Comparison of ENCODE assay signal across 1 mouse cellular context in genomic region chr17:35257378-35257777, GRCm38 (mm10).
TF ChIP-seq lines count a peak whose summit lies in the region.

No protein-coding gene starts in this region.

TF ChIP-seq in MEL, 35 proteins besides CTCF, POLR2A, EP300 and RAD21:
- TF ChIP-seq GATA1 (IDR thresholded peaks at IDR 0.05; ENCODE audit: low read depth, low read length) (no peak), MAZ (IDR thresholded peaks at IDR 0.05; ENCODE audit: low read depth, low read length) (no peak), ZNF384 (IDR thresholded peaks at IDR 0.05; ENCODE audit: low read depth, low read length) (no peak), MYC (IDR thresholded peaks at IDR 0.05; ENCODE audit: low read depth, low read length) (0 out of 2 replicates have a peak, but pooled peaks have one; percentile 25), JUND (IDR thresholded peaks at IDR 0.05; ENCODE audit: low read depth, low read length) (no peak), TBP (IDR thresholded peaks at IDR 0.05; ENCODE audit: low read depth, low read length) (no peak), SMC3 (IDR thresholded peaks at IDR 0.05; ENCODE audit: low read depth, low read length) (peak; percentile 32), UBTF (IDR thresholded peaks at IDR 0.05; ENCODE audit: borderline replicate concordance, insufficient read depth, low read depth, low read length) (no peak), ELF1 (IDR thresholded peaks at IDR 0.05; ENCODE audit: low read depth, low read length) (no peak), ETS1 (IDR thresholded peaks at IDR 0.05; ENCODE audit: low read depth, low read length) (0 out of 2 replicates have a peak, but pooled peaks have one; percentile 5), MAX (IDR thresholded peaks at IDR 0.05; ENCODE audit: low read length) (no peak), MXI1 (IDR thresholded peaks at IDR 0.05; ENCODE audit: low read depth, low read length) (peak; percentile 66), CHD1 (IDR thresholded peaks at IDR 0.05; ENCODE audit: low read depth, low read length) (no peak), POLR2AphosphoS5 (IDR thresholded peaks at IDR 0.05; ENCODE audit: borderline replicate concordance, low read depth, low read length) (no peak), MYB (IDR thresholded peaks at IDR 0.05; ENCODE audit: low read depth, low read length) (no peak), RCOR1 (IDR thresholded peaks at IDR 0.05; ENCODE audit: low read depth, low read length) (no peak)
TF ChIP-seq in MEL: peak in this region for 4.
